Mouse (Mus musculus) midbrain, postnatal 0 days (tissue): ENCODE data around the gene Pde1c. TPM values are rescaled to one million over a fixed set of nuclear protein-coding genes. Genes with fewer than 3 reads are reported as not detected.
"Not testable (repeated sequence)": the region's sequence is repeated elsewhere in the genome, so short reads cannot be mapped to it uniquely, and the experiment has no call there.

ENCODE experiments used
- ATAC-seq: fragments of 200-750 bp; cut with Nextera tagmentation; 2 replicates; pipeline ENCODE4 v1.8.0; 2017; ENCODE audit warnings: moderate number of reproducible peaks, mild to moderate bottlenecking, moderate TSS enrichment, moderate library complexity; ENCODE audit not compliant: low FRiP score
- DNase-seq: peaks from one replicate; pipeline ENCODE4 v3.0.0-alpha.2; 2015; ENCODE audit warnings: low spot score
- H3K27ac ChIP-seq: fragments of 300-500 bp; sonication (generic); 2 replicates; pipeline ENCODE4 v1.5.1; 2014; ENCODE audit warnings: low read depth, mild to moderate bottlenecking, low read length, mixed read lengths
- H3K27me3 ChIP-seq: fragments of 300-500 bp; sonication (generic); 2 replicates; pipeline ENCODE4 v1.6.1; 2014; ENCODE audit warnings: low read length, control low read depth, mixed read lengths; ENCODE audit not compliant: insufficient read depth
- H3K36me3 ChIP-seq: fragments of 300-500 bp; sonication (generic); 2 replicates; pipeline ENCODE4 v1.6.1; 2014; ENCODE audit warnings: low read length, control low read depth, mixed read lengths; ENCODE audit not compliant: insufficient read depth
- H3K4me1 ChIP-seq: fragments of 300-500 bp; sonication (generic); 2 replicates; pipeline ENCODE4 v1.6.1; 2014; ENCODE audit warnings: mild to moderate bottlenecking, control low read depth, antibody characterized with exemption, low read length, mixed read lengths; ENCODE audit not compliant: insufficient read depth
- H3K4me2 ChIP-seq: fragments of 300-500 bp; sonication (generic); 2 replicates; pipeline ENCODE4 v1.6.1; 2014; ENCODE audit warnings: low read depth, mild to moderate bottlenecking, low read length, mixed read lengths; ENCODE audit not compliant: poor library complexity, severe bottlenecking
- H3K4me3 ChIP-seq: fragments of 300-500 bp; sonication (generic); 2 replicates; pipeline ENCODE4 v1.5.1; 2014; ENCODE audit warnings: low read depth, mild to moderate bottlenecking, low read length, moderate library complexity
- H3K9ac ChIP-seq: fragments of 300-500 bp; sonication (generic); replicated peaks from 2 replicates; pipeline ENCODE4 v1.6.1; 2014; ENCODE audit warnings: mild to moderate bottlenecking, low read length, moderate library complexity, mixed read lengths; ENCODE audit not compliant: poor library complexity, severe bottlenecking
- H3K9me3 ChIP-seq: fragments of 300-500 bp; sonication (generic); 2 replicates; pipeline ENCODE4 v1.6.1; 2016; ENCODE audit warnings: low read length, control low read depth
- CTCF ChIP-seq: IDR thresholded peaks from 2 replicates; pipeline ENCODE4 v1.5.1; 2016; ENCODE audit warnings: antibody characterized with exemption, mild to moderate bottlenecking
- WGBS: fragments of 180-500 bp; shearing (Covaris S2); extraction: QIAGEN DNeasy Blood & Tissue Kit; methylation state at CpG from one replicate; pipeline ENCODE4 v1.1.7; 2014; 5-methylcytosine and 5-hydroxymethylcytosine counted together
- polyA plus RNA-seq: library from polyadenylated mRNA; unstranded; fragments of >200 nt; fragmentation: Nextera tagmentation; extraction: Ambion mirVana; gene quantifications from 2 replicates; pipeline ENCODE4 v1.2.1, GENCODE M21; 2015
- total RNA-seq: library from RNA; depleted of rRNA; stranded (reverse); fragments of >200 nt; gene quantifications from 2 replicates; pipeline ENCODE4 v1.2.3, GENCODE M21; 2014; rRNA removed

Pde1c gene
- 10.3 and 17.1 TPM in 2 replicates for total RNA-seq
- 4.0 and 4.7 TPM in 2 replicates for polyA plus RNA-seq

GRCm38 (mm10) chr6:56568470-56569372, at the start of gene Pde1c:
Gene Pde1c (minus strand): TSS chr6:56569103.
- H3K4me3 ChIP-seq, result peak within 1 kb of the TSS; percentile 72
- no peaks in the 10 kb centered on the region for H3K9me3 ChIP-seq
- ATAC-seq, result peak; percentile 79
- H3K27me3 ChIP-seq, result no peaks in the 10 kb centered on the region
- TF ChIP-seq CTCF, result no peak
- WGBS, result 1% methylated on average over 48 of the region's 48 CpGs
- peak; percentile 57 for DNase-seq
- H3K4me2 ChIP-seq, result peak within 1 kb of the TSS; percentile 97
- H3K4me1 ChIP-seq, result no peaks in the 10 kb centered on the region
- no peaks in the 10 kb centered on the region for H3K36me3 ChIP-seq
- H3K9ac ChIP-seq, result peak within 1 kb of the TSS; percentile 60
- H3K27ac ChIP-seq, result 0 out of 2 replicates have a peak within 1 kb of the TSS, but pooled peaks have one; percentile 19

- Histone ChIP-seq H3K4me1 (0 out of 2 replicates have a peak, but pooled peaks cover 2% of the 10 kb centered on the region), H3K27me3 (no peaks in the 10 kb centered on the region), H3K27ac (no peak overlapping the region), H3K9me3 (no peaks in the 10 kb centered on the region), H3K4me3 (no peak overlapping the region), H3K9ac (no peak overlapping the region), H3K36me3 (no peaks in the 10 kb centered on the region), H3K4me2 (no peak overlapping the region)
- ATAC-seq (no peak), DNase-seq (peak; percentile 48)
- WGBS, result 26% methylated on average over 7 of the region's 7 CpGs
- TF ChIP-seq CTCF, result no peak
Observed at GRCm38 (mm10) chr6:56616982-56617613, 48.2 kb upstream of the Pde1c start.

- H3K4me3 ChIP-seq, result no peak overlapping the region
- no peak overlapping the region for H3K4me2 ChIP-seq
- no peak overlapping the region for H3K9ac ChIP-seq
- no peak overlapping the region for H3K27ac ChIP-seq
- H3K27me3 ChIP-seq, result no peaks in the 10 kb centered on the region
- 53% methylated on average over 9 of the region's 10 CpGs for WGBS
- no peaks in the 10 kb centered on the region for H3K36me3 ChIP-seq
- H3K4me1 ChIP-seq, result 0 out of 2 replicates have a peak, but pooled peaks cover 2% of the 10 kb centered on the region
- DNase-seq (no peak), ATAC-seq (peak; percentile 25; the same call in 1 of the 2 replicates)
- TF ChIP-seq CTCF, result no peak
- no peaks in the 10 kb centered on the region for H3K9me3 ChIP-seq
Observed at GRCm38 (mm10) chr6:56616228-56616981, 47.5 kb upstream of the Pde1c start.

- DNase-seq, H3K27me3 ChIP-seq, H3K9ac ChIP-seq, H3K9me3 ChIP-seq, H3K4me2 ChIP-seq, H3K36me3 ChIP-seq, H3K4me1 ChIP-seq, H3K4me3 ChIP-seq, ATAC-seq, H3K27ac ChIP-seq: not testable (repeated sequence)
- WGBS, result 74% methylated on average over 1 of the region's 1 CpGs
Observed at GRCm38 (mm10) chr6:56609529-56609928, 40.6 kb upstream of the Pde1c start.

GRCm38 (mm10) chr6:56608277-56608676, 39.4 kb upstream of the Pde1c start:
- 6% methylated on average over 4 of the region's 4 CpGs for WGBS
- Histone ChIP-seq H3K27me3 (no peaks in the 10 kb centered on the region), H3K4me1 (no peaks in the 10 kb centered on the region), H3K27ac (no peak overlapping the region), H3K4me2 (no peak overlapping the region), H3K9ac (no peak overlapping the region), H3K4me3 (no peak overlapping the region), H3K9me3 (no peaks in the 10 kb centered on the region), H3K36me3 (no peaks in the 10 kb centered on the region)
- ATAC-seq, result peak; percentile 81
- peak; percentile 90 for DNase-seq
- peak; percentile 94 for TF ChIP-seq CTCF
